Mouse (Mus musculus) skeletal muscle tissue, adult 2 months (tissue): ENCODE measurements at regions not wholly inside any gene's neighbourhood (a gene's known extent, or its start where the extent isn't known, plus 50 kb on each side); places are given as distances from the start of the nearest gene placed in this dataset.

Experiments used
- DNase-seq: peaks from one replicate; pipeline ENCODE4 v3.0.0-alpha.2; 2012; ENCODE audit warnings: low read depth, low spot score

DNA sequence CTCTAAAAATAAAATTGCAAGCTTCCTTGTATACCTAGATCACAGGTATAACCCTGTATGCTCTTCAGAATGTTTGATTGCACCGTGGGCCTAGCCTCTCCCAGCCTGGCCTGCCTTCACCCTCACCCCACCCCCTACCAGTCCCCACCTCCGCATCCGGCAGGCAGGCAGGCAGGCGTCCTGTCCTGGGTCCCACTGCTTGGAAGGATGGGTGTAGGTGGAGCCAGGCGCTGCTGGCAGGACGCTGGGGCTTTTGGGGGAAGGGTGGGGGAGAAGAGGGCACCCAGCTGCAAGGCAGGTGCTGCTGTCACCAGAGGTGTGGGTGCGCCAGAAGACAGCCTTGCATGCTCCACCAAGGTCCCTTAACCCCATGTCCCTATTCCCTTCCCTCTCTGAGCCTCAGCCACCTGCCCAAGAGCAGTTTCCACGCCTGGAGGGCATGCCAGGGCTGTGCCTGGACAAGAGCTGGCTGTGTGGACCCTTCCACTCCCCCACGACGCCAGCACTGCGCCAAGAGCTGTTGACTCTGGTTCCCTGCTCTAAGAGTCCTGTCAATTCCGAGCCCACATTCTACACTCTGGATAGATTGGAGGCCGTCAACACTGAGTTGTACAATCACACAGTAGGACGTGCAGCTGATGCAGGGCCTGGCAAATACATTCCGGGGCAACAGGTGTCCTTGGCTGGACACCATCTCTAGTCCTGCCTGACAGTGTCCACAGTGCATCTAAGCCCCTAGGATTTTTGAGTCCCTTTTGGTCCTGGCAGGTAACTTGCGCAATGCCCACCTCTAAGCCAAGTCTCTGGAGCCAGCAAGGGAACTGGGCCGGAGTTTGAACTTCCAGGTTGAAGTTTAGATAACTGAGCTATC lies 170.0 kb upstream of the Id2 start:
- no peak for DNase-seq

DNA sequence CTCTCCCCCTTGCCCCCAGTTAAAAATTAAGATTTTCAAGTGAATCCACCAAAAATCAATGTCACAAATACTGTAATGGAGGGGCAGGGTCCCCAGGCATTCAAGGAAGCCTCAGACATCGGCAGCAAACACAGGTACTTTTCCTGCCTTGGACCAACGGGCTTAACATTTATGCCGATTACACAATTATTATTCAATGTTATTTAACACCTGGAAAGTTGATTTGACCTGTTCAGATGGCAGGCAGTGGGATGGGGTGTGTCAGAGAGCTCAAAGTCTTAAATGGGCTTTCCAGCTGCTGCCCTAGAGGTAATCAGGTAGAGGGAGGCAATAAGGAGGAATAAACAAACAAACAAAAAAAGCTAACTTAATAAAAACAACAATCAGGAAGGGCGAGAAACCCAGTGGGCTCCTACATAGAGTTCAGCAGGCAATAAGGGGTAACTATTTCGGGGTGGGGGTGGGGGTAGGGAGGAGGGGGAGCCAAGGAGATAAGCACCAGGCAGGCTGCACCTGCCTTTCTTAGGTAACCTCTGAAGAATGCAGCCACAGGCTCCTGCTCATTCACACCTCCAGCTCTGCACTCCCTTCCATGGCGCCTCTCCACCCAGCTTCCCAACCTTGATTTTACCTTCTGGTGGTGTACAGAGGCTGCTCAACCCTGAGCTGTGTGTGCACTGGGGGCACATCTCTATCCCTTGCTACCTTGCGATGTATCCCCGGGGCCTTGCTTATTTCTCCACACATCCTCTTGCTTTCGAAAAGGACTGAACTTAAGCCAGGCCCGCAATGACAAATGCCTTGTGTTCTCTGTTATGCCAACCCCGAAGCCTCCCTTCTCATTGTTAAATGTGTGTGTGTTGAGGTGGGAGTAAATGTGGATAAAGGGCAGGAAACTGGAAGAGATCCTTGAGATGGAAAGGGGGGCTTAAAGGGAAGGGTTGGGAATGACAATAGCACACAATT lies 168.9 kb upstream of the Id2 start:
- no peak for DNase-seq

DNA sequence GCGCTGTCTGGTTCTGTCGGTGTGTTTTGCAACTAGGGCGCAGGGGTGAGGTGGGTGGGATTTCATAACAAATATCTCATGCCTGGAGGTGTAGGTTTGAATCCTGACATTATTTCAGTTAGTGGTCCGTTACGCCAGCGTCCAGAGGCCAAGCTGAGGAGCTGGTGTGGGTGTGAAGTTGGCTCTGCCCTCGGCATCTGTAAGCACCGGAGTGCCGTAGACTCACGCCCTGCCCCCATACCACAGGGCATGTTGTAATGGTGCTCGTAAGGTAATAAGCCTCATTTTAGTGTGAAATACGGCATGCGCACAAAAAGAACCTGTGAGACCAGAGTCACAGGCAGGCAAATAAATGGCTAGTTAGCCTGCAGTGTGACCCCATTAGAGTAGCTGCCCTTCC lies 168.1 kb upstream of the Id2 start:
- no peak for DNase-seq

DNA sequence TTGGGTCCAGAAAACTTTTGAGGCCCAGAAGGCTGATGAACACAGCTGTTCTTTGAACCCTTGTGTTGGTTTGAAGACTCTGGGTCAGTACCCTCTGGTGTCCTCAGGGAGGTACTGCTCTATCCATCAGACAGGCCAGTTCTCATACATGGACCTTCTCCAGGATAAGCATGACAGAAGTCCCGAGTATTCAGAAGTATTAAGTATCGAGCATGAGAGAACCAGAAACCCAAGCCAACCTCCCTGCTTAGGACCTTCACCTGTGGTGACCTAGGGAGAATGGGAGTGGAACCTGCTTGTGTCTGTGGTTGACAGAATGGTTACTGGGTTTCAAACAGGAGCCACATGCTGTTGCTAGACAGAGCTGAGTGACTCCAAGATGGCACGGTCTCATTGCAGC lies 167.5 kb upstream of the Id2 start:
- DNase-seq, result no peak

DNA sequence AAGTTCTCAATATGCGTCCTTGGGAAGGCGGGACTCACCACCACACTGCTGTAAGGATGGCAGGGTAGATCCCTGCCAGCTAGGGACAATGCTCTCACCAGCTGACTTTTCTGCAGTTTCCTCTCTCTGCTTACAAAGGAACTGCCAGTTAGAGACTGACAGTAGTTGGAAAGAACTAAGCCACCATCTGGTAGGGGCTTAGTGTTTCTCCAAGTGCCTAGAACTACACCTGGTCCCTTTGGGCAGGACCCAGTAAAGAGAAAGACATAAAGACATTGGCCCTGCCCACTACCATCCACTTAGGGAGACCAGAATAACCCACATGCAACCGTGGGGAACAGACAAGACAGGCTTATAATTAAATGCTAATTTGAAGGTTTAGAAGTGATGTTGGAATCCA lies 165.5 kb upstream of the Id2 start:
- no peak for DNase-seq

DNA sequence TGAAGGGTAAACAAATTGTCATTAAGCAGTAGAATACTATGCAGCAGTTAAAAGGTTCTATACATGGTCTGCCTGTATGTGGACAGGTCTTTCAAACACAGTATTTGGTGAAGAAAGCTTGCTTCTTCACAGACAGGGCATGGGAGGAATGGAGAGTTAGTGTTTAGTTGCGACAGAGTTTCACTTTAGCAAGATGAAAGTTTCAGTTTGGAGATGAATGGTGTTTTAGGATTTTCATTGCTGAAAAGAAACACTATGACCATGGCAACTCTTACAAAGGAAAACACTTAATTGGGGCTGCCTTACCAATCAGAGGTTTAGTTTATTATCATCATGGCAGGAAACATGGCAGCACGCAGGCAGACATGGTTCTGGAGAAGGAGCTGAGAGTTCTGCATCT lies 162.2 kb upstream of the Id2 start:
- no peak for DNase-seq

DNA sequence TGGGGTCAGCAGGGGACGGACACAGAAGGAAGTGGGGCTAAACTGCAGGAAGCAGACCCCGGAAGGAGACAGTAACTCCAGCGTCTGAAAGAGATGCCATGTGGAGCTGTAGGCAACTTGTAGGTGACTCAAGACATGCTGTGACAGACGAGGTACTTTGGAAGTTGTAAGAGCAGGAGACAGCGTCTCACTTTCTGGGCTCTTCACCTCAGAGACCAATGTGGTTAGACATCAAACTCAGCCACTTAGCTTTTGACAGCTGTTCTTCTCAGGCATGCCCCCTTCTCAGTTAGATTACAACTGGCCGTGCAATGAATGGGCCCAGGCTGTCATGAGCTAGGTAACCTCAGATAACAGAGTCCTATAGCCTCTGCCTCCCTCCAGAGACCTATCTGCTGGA lies 159.3 kb upstream of the Id2 start:
- DNase-seq, result no peak

DNA sequence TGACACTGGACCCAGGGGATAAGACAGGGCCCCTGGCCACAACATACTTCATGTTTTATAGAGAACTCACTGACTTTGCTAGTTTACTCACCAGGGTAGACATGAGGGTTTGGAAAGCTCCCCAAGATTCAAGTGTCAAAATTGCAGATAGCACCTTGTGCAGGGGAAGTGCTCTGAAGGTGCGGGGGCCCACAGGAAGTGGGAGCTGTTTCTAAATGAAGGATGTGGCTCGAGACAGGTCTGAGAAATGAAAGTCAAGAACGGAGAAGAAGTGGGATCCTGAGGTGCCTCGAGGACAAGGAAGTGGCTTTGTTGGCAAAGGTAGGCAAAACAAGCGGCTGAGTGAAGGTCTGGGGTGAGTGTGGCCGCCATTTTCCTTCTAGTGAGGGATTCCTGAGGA lies 157.8 kb upstream of the Id2 start:
- DNase-seq, result no peak

DNA sequence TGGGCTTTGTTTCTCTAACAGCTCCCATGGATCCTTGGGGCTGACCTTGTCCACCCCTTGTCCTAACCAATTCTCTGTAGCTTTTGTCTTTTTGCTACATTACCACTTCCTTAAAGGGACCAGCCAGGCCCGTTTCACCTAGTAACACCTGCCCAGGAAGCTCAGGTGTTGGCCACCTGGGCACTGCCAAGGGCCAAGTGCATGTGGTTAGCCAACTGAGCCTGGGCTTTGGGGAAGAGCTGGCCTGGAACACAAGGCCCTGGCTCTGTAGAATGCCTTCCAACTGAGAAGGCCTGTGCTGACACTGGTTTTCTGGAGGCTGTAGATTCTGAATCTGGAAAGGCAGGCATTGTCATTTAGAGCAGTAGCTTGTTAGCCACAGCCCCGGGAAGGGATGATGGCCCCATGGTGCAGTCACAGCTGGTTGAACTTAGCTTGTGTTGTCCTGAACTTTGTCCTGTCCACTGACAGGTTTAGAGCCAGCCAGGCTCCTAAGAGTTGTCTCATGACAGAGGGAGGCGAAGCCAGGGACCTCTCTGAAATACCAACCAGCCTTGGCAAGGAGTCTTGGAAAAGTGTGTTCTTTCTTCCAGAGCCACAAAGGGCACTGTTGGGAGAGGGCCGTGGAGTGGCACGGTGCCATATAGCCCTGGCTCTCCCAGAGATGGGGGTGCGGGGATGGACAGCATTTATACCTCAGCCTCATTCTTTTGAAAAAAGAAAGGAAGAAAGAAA lies 156.0 kb upstream of the Id2 start:
- no peak for DNase-seq

DNA sequence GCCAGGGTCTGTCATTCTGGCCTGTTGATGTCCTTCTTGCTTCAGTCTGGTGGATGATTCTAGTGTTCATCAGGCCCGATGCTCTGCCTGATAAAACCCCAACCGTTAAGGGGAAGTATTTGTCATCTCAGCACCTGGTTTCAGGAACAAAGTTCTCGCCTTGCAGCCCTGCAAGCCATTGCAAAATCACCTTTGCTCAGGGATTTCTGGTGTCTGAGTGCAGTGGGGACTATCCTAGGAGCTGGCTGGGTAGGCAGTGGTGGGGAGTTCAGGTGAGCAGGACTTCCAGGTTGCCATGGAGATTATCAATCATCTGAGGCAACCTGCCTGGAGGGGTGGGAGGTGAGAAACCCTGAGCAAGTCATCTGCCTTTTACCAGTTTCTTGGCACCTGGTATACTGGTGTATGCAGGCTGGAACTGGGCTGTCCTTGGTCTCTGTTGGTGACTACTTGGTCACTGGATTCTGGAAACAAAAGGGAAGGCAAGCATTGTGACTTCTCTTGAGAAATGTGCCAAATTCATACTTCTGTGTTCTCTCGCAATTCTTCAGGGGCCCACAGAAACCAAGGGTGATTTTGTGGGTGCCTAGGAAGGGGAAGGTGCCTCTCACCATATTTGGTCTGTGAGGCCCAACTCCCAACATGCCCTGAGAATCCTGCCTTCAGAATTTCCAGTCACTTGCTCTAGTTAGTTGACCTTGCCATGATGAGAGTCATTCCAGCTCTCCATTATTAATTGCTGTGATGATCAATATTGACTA lies 154.7 kb upstream of the Id2 start:
- no peak for DNase-seq

DNA sequence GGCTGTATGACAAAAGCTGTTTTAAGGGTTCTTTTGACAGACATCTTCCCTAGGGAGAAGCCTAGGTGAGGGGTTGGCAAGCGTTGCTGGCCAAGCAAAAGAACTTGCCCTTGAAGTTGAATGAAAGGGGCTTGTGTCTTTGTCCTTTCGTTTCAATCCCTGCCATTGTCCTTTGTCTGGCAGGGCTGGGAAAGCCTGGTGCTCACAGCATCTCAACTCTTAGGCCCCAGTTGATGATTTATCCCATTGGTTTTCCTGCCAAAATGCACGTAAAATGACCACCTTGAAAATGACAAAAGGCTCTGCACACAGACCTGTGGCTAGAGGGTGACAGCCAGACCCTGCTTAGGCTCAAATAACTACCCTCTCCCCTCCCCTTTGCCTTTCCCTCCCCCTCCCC lies 153.9 kb upstream of the Id2 start:
- no peak for DNase-seq

DNA sequence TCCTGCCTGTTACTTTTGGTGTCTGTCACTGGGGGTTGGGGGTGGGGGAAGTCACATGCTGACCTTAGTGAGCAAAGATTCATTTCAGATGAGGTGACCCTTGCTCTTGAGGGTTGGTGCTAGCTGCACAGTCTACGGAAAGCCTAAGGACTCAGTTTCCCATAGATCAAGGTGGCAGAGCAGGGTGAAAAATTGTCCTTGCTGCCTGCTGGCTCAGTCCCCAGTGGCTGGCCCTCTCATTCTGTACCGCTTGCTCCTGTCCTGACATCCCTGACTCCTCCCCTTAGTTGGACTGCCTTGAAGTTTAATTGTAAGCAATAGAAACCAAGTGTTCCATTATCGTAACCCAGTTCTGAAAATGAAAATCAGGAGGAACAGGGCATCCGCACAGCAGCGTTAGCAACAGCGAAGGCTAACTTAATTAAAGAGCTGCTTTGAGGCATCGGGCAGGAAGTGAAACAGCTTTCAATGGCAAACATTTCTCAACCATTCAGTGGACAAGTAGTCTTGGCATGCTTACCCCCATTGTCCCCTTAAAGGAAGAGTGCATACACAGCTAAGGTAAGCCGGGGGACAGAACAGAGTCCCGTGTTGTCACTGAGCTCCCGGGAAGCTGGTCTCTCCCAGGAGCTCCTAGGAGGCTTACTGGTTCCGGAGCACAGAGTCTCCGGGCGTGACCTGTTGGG lies 151.9 kb upstream of the Id2 start:
- DNase-seq, result no peak

DNA sequence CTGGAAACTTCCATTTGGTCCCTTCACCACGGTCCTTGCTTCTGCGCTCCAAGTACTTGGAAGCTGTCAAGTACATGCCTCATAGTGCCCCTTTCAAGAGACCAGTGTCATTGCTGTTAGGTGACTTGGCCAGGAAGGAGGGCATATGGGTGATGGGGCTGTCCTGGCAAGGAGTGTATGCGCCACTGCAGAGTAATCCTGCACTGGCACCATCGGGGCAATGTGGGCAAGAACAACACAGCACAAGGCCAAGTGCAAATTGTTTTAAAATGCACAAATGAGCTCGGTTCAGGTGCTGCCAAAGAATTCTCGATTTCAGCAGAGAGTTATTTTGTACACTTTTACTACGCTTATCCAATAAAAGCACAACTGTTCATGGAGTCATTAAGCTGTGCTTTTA lies 149.6 kb upstream of the Id2 start:
- no peak for DNase-seq

DNA sequence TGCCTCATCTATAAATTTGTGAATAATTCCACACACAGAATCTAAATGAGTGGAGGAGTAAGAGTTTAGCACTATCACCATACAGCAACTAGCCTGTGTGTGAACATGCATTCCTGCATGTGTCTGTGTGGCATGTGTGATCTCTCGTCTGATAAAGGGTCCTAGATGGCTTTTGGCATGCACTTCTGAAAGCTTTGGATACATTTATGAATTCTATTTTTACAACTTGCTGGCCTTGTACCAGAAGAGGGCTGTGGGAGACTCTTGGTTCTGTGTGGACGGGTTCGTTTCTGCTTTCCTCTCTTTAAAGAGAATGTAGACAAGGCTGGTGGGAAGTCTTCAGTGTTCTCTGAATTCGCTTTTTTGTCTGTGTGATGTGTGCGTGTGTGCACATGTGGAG lies 148.7 kb upstream of the Id2 start:
- no peak for DNase-seq

DNA sequence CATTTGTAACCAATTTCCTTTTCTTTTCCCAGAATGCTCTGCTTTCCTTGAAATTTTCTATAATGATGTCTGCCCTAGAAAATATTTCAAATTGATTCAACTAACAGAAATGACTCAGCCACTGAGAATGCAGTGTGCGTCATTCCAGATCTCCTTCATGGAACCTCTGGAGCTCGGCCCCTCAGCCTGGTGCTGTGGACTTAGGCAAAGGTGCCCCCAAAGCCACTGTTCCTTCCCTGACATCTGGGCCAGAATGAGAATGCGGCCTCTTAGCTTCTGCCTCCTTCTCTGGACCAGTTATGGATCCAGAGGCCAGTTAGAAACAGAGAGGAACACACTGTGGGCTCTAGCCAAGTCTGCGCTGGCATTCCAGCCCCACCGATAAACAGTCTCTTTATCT lies 148.3 kb upstream of the Id2 start:
- DNase-seq, result no peak

DNA sequence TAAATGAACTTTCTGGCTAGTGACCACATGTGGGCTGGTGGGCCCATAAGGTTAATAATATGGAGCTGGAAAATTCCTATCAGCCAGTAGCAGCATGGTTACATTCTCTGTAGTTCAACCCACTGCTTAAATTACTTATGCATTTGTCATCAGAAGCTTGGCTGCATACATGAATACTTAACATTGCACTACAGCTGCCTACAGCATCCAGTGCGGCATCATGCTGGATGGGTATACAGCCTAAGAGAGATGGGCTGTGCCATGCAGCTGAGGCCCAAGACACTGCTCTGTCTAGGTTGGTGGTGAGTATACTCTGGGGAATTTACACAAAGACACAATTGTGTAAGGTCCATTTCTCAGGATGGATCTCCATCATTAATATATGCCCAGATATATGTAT lies 147.7 kb upstream of the Id2 start:
- DNase-seq, result no peak

DNA sequence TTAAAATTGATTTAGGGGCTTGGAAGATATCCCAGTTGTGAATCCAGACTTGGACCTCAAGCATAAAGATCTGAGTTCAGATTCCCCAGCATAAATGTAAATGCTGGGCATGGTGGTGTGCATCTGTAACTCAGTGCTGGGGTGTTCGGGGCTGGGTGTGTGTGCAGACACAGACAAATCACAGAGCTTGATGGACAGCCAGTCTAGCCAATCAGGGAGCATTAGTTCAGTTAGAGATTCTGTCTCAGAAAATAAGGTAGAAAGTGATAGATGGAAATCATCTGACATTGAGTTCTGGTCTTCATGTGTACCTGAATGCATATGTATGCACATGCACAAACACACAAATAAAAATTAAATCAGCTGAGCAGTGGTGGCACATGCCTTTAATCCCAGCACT lies 147.0 kb upstream of the Id2 start:
- no peak for DNase-seq

DNA sequence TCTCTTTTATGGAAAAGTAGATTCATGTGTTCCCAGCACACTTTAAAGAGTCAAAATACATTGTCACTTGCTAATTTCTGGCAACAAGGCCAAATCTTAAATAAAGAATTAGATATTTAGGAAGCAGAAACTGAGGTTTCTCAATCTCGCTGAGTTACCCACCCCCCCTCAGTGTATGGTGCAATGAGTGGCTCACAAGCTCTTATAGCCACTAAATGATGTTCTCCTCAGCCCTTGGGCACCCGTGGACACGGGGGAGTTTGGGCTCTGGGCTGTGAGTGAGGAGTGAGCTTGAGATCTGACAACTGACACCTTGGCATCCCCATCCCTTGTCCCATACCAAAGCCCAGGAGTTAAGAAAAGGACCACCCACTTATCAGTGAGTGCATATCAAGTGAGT lies 145.4 kb upstream of the Id2 start:
- DNase-seq, result no peak

DNA sequence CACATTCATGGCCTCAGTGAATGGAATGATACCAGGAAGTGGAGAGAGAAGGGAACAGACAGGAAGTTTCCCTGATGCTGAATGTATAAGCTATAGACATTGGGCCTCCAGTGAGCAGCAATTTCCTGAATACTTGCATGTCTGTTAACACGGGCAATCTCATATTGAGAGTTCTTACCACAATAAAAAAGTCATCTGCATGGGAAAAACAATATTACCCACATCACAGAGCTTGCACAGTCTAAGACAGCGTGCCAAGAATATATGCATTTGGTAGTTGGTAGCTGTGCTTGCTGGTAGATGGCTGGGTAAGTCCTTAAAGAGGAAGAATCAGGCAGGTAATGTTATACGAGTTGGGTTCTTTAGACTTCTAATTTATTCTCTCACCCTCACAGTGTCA lies 144.7 kb upstream of the Id2 start:
- no peak for DNase-seq

DNA sequence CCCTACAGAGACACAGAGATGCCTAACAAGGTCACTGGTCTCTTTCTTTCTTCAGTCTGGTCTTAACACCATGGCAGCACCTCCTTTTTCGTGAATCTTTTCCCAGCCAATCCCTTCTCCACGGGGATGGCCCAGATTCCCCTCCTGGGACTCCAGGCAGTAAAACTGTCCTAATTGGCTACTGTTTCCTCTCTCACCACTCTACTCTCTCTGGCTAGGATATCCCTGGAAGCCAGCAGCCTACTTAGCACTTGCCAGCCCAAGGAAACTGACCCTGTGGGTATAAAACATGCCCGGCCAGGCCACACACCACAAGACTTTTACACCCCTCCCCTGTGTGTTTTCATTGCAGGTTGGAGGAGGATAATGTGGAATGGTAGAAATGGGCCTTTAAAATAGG lies 143.9 kb upstream of the Id2 start:
- DNase-seq, result no peak

DNA sequence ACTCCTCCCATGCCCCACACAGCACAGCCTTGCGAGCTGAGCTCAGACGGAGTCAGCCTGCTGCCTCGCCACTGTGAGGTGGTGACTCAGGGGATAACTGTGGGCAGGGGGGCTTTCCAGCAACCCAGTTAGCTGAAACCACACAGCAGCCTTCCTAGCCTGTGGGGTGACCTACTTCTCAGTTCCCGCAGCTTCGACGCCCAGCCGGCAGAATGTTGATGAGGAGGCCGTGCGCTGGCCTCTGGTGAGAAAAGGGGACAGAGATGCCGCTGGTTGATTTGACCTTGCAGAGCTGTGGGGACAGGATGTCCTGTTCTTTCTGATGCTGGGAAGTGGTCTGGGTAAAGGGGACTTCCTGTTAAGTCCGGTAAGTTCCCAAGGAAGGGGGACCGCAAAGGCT lies 143.2 kb upstream of the Id2 start:
- no peak for DNase-seq
